Mouse (Mus musculus) embryonic fibroblast, embryonic 13.5 days (primary cell): ENCODE results near the gene Ifitm2. TPM values are rescaled to one million over a fixed set of nuclear protein-coding genes. Genes with fewer than 3 reads are reported as not detected.

Experiments
- H3K27ac ChIP-seq: 2 replicates; pipeline ENCODE4 v1.5.1; 2012; ENCODE audit warnings: low read length, control low read depth, inconsistent platforms; ENCODE audit not compliant: insufficient read depth
- H3K4me1 ChIP-seq: 2 replicates; pipeline ENCODE4 v1.6.1; 2011; ENCODE audit warnings: low read length; ENCODE audit not compliant: control insufficient read depth, insufficient read depth
- H3K4me3 ChIP-seq: 2 replicates; pipeline ENCODE4 v1.5.1; 2011; ENCODE audit warnings: mild to moderate bottlenecking, control low read depth, low read length; ENCODE audit not compliant: insufficient read depth
- CTCF ChIP-seq: IDR thresholded peaks from 2 replicates; pipeline ENCODE4 v1.5.1; 2011; ENCODE audit warnings: mild to moderate bottlenecking, control low read depth, low read length, moderate library complexity, borderline replicate concordance; ENCODE audit not compliant: insufficient read depth
- POLR2A ChIP-seq: IDR thresholded peaks from 2 replicates; pipeline ENCODE4 v1.6.1; 2011; ENCODE audit warnings: low read depth, mild to moderate bottlenecking, control low read depth, low read length, moderate library complexity
- polyA plus RNA-seq: library from polyadenylated mRNA; stranded (reverse); fragments of >200 nt; gene quantifications from 2 replicates; pipeline ENCODE4 v1.2.4, GENCODE M21; 2011; ENCODE audit warnings: low read depth; ENCODE audit not compliant: missing spikeins, insufficient read length

Gene Ifitm2
- polyA plus RNA-seq, 1 experiment, result 857 TPM

GRCm38 (mm10) chr7:140946311-140946710 is 9.5 kb downstream of the Ifitm2 start:
- Histone ChIP-seq H3K27ac (no peak overlapping the region), H3K4me3 (no peak overlapping the region), H3K4me1 (peaks cover 8% of the 10 kb centered on the region; the same call in 1 of the 2 replicates)
- TF ChIP-seq CTCF (no peak), POLR2A (no peak)

DNA sequence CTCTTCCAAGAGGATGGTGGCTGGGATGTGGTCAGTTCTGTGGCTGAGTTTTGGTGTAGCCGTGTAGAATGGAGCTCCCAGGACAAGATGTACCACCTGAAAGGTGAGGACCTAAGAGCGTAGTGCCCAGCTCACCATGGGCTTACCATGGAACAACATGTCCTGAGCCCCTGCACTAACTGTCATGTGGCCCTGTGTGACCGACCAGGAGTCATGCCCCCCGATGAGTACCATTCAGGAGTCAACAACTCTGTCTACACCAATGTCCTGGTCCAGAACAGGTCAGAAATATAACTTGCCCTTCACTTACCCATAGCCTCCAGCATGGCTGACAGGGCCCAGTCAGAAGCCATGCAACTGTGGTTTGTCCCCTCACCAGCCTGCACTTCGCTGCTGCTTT is 10.5 kb downstream of the Ifitm2 start:
- Histone ChIP-seq H3K27ac (no peak overlapping the region), H3K4me1 (no peaks in the 10 kb centered on the region), H3K4me3 (no peak overlapping the region)
- TF ChIP-seq CTCF (no peak), POLR2A (no peak)

DNA sequence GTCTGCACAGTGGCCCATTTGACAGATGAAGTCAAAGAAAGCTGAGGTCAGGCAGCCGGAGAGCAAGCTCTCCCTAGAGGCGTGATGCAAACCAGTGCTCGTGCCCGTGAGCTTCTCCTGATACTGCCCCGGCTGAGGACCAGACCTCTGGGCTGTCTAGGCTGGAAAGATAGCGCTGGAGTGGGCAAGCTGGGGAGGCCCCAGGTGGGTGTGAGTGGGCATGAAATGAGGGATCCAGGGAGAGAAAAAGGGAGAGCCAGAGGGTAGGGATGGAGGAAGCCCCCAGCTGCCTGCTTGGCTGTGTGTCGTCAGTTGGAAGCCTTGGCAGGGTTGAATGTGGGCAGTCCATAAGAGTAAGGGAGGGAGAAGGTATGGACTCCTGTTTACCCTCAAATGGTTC is 11.6 kb downstream of the Ifitm2 start:
- TF ChIP-seq POLR2A (no peak), CTCF (no peak)

DNA sequence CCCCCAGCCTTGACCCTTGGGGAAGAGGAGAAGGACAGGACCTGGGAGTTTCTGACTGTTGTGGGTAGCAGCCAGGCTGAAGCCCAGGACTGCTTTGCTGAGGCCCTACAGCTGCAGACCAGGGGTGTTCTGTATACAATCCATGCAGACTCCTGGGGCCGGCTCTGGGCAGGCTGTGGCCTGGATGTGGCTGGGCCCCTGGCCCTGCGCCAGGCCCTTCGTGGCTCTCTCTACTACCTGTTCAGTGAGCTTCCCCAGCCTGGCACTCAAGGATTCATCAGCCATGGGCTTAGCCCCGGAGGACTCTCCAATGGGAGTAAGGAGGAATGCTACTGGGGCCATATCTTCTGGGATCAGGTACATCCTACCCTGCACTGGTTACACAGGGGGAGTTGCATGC is 12.4 kb downstream of the Ifitm2 start:
- no peak overlapping the region for H3K4me3 ChIP-seq
- H3K27ac ChIP-seq, result no peak overlapping the region
- peaks cover 2% of the 10 kb centered on the region; the same call in 1 of the 2 replicates for H3K4me1 ChIP-seq
- TF ChIP-seq CTCF, result no peak
- TF ChIP-seq POLR2A, result no peak

More for the DNA sequence above, 11.6 kb downstream of the Ifitm2 start:
- Histone ChIP-seq H3K4me1 (peaks cover 2% of the 10 kb centered on the region; the same call in 1 of the 2 replicates), H3K27ac (no peak overlapping the region), H3K4me3 (no peak overlapping the region)

DNA sequence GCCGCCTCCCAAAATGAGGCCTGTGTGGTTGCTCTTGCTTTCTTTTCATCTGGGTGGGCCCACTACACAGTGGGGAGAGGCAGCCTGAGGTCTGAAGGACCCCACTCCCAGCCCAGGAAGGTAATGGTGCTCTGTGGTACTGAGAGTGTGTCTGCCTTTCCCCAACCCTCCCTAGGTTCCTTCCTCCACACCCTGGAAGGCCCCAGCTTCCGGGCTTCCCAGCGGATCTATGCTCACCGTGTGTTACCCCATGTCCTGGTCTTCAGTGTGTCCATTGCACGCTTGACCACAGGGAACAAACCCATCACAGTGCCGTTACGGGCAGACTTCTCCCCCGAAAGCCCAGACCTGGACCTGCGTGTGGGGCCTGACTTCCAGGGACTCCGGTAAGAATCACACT is 13.0 kb downstream of the Ifitm2 start:
- H3K4me3 ChIP-seq, result no peak overlapping the region
- peaks cover 2% of the 10 kb centered on the region; the same call in 1 of the 2 replicates for H3K4me1 ChIP-seq
- no peak overlapping the region for H3K27ac ChIP-seq
- TF ChIP-seq POLR2A (0 out of 2 replicates have a peak, but pooled peaks have one; percentile 6), CTCF (no peak)

GRCm38 (mm10) chr7:140942341-140942740 is 13.4 kb downstream of the Ifitm2 start:
- TF ChIP-seq POLR2A (peak; percentile 41; the same call in 1 of the 2 replicates), CTCF (no peak)
- Histone ChIP-seq H3K27ac (peak overlapping the region; percentile 80), H3K4me1 (peaks cover 2% of the 10 kb centered on the region; the same call in 1 of the 2 replicates), H3K4me3 (peak overlapping the region; percentile 53)

- H3K4me1 ChIP-seq, result peaks cover 2% of the 10 kb centered on the region; the same call in 1 of the 2 replicates
- H3K27ac ChIP-seq, result peak within 1 kb of the TSS; percentile 98
- TF ChIP-seq CTCF, result peak; percentile 60
- TF ChIP-seq POLR2A, result peak; percentile 68
- peak within 1 kb of the TSS; percentile 53 for H3K4me3 ChIP-seq
Observed at GRCm38 (mm10) chr7:140941222-140942051, 14.3 kb downstream of the Ifitm2 start, which contains the start of gene Pgghg. Pgghg (plus strand) TSS chr7:140941391.

DNA sequence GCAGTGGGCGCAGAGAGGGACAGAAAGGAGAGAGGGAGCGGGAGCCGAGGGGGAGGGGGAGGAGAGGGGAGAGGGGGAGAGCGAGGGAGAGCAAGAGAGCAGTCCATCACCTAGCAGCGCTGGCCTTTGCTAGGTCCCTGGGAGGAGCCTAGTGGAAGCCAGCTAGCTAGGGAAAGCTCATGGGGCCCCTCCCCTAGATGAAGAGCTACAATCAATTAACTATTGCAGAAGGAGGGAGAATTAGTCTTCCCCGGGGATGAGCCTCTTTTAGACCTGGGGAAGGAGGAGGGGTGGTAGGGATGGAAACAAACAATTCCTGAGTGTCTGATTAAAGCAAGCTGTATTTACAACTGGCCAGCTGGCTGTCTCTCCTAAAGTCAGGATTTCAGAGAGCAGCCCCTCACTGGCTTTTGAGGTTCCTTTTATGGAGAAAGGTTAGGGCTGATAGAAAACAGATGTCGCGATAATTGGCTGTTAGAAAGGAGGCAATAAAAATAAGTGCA is 16.1 kb downstream of the Ifitm2 start:
- Histone ChIP-seq H3K4me3 (no peak overlapping the region), H3K4me1 (peaks cover 2% of the 10 kb centered on the region; the same call in 1 of the 2 replicates), H3K27ac (no peak overlapping the region)
- TF ChIP-seq POLR2A (no peak), CTCF (no peak)

DNA sequence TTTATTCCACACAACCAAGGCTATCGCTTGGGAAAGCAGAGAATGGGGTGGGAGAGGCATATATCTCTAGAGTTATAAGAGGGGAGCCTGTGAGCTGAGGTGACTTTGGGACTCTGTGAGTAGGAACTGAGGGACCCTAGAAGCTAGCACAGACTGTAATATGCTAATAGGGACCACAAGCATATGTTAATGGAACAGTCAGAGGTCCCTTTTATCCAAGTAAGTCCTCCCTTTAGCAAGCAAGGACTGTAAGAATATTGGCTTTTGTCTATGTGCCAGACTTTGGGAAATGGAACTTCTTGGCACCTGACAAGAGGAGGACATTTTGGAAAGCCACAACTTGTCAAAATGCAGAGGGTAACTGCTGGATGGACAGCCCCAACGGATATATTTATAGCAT is 16.9 kb downstream of the Ifitm2 start:
- TF ChIP-seq CTCF (no peak), POLR2A (no peak)
- Histone ChIP-seq H3K4me3 (no peak overlapping the region), H3K4me1 (peaks cover 2% of the 10 kb centered on the region; the same call in 1 of the 2 replicates), H3K27ac (no peak overlapping the region)

DNA sequence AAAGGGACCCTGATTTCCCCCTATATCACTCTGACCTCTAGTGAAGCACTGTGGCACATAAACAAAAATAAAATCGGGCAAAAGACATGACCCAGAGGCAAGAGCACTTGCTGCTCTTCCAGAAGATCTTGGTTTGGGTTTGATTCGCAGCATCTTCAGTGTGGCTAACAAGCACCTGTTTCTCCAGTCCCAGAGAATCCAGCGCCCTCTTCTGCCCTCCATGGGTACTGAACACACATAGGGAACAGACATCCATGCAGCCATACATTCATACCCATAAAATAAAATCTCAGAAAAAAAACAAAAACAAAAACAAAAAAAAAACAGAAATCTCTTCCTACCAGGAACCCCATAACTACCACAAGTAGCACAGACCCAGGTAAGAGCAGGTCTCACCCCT is 17.4 kb downstream of the Ifitm2 start:
- no peak overlapping the region for H3K4me3 ChIP-seq
- H3K27ac ChIP-seq, result no peak overlapping the region
- H3K4me1 ChIP-seq, result peaks cover 2% of the 10 kb centered on the region; the same call in 1 of the 2 replicates
- TF ChIP-seq POLR2A (no peak), CTCF (no peak)

DNA sequence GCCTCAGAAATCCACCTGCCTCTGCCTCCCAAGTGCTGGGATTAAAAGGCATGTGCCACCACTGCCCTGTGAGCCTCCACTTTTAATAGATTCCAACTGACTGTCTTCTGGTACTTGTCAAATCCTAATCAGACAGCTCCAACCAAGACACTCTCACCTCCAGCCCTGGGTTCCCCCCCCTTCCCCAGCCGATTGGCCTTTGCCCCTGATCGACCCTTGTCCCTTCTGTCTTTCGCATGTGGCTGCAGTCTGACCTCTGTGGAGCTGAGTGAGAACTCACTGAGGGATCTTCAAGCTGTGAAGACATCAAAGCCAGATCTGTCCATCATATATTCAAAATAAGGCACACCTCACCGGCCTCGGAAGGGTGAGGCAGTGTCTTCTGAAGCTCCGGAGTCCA is 28.6 kb downstream of the Ifitm2 start:
- Histone ChIP-seq H3K4me1 (0 out of 2 replicates have a peak, but pooled peaks cover 2% of the 10 kb centered on the region), H3K27ac (no peak overlapping the region), H3K4me3 (no peak overlapping the region)
- TF ChIP-seq CTCF (no peak), POLR2A (no peak)
